Mouse (Mus musculus): ENCODE measurements around the gene Vamp8. TPM values are rescaled to one million over a fixed set of nuclear protein-coding genes. Genes with fewer than 3 reads are reported as not detected.

Gene Vamp8
- polyA plus RNA-seq, 1 experiment from 2014 or later: 146 TPM

GRCm38 (mm10) chr6:72380131-72380770, 10.3 kb downstream of the Vamp8 start, which contains the start of gene Vamp5:
Vamp5 (minus strand) TSS chr6:72380468.
- Histone ChIP-seq H3K4me1 (0 out of 2 replicates have a peak, but pooled peaks cover 9% of the 10 kb centered on the region), H3K27ac (peak within 1 kb of the TSS; percentile 18; the same call in 1 of the 2 replicates), H3K27me3 (peaks cover 11% of the 10 kb centered on the region; the same call in 1 of the 2 replicates), H3K4me2 (replicated peaks) (peak within 1 kb of the TSS; percentile 81), H3K9ac (peak within 1 kb of the TSS; percentile 73), H3K36me3 (peaks cover 15% of the 10 kb centered on the region), H3K9me3 (no peaks in the 10 kb centered on the region), H3K4me3 (peak within 1 kb of the TSS; percentile 57)
- ATAC-seq (ENCODE audit: low FRiP score, low read depth): peak; percentile 80
- 1% methylated on average over 46 of the region's 49 CpGs for WGBS

- peak overlapping the region; percentile 57 for H3K4me3 ChIP-seq
- peak overlapping the region; percentile 81 for H3K4me2 ChIP-seq (replicated peaks)
- ATAC-seq (ENCODE audit: low FRiP score, low read depth): no peak; the same call in 1 of the 2 replicates
- no peaks in the 10 kb centered on the region for H3K9me3 ChIP-seq
- 35% methylated on average over 7 of the region's 7 CpGs for WGBS
- H3K9ac ChIP-seq: peak overlapping the region; percentile 73
- 0 out of 2 replicates have a peak, but pooled peaks cover 9% of the 10 kb centered on the region for H3K4me1 ChIP-seq
- H3K27ac ChIP-seq: peak overlapping the region; percentile 18; the same call in 1 of the 2 replicates
- peaks cover 8% of the 10 kb centered on the region for H3K36me3 ChIP-seq
- H3K27me3 ChIP-seq: peaks cover 11% of the 10 kb centered on the region; the same call in 1 of the 2 replicates
Measured at GRCm38 (mm10) chr6:72379377-72380130, 10.9 kb downstream of the Vamp8 start.

DNA sequence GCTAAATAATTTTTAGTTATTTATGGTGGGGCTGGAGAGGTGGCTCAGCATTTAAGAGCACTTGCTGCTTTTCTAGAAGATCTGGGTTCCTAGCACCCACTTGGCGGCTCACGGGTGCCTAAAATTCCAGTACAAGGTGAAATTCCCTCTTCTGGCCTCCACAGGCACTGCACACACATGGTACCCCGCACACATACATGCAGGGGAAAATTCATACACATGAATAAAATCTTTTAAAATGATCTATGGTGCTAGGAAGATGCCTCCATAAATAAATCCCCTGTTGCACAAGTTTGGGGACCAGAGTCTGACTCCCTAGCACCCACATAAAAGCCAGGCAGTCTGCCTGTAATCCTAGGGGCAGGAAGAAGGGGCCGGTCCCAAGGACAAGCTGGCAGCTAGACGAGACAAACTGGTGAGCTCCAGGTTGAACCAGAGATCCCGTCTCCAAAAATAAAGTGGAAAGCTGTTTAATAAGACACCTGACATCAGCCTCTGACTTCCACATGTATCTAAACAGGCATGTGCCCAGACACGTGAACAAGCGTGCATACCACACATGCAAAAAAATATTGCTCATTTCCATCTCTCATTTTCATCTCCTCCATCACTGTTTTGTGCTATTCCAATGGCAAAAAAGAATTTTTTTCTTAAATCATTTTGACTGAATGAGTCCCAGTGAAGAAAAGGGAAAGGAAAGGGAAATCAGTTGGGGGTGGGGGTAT, 11.8 kb downstream of the Vamp8 start:
- H3K9ac ChIP-seq: no peak overlapping the region
- no peaks in the 10 kb centered on the region for H3K9me3 ChIP-seq
- WGBS: 81% methylated on average over 8 of the region's 8 CpGs
- H3K4me3 ChIP-seq: no peak overlapping the region
- no peak for ATAC-seq (ENCODE audit: low FRiP score, low read depth)
- no peaks in the 10 kb centered on the region for H3K36me3 ChIP-seq
- H3K4me2 ChIP-seq (replicated peaks): no peak overlapping the region
- H3K4me1 ChIP-seq: 0 out of 2 replicates have a peak, but pooled peaks cover 9% of the 10 kb centered on the region
- no peak overlapping the region for H3K27ac ChIP-seq
- peaks cover 11% of the 10 kb centered on the region; the same call in 1 of the 2 replicates for H3K27me3 ChIP-seq

GRCm38 (mm10) chr6:72374820-72375563, 15.5 kb downstream of the Vamp8 start:
- peaks cover 19% of the 10 kb centered on the region for H3K4me1 ChIP-seq
- peaks cover 7% of the 10 kb centered on the region; the same call in 1 of the 2 replicates for H3K27me3 ChIP-seq
- no peak overlapping the region for H3K4me2 ChIP-seq (replicated peaks)
- H3K9ac ChIP-seq: no peak overlapping the region
- 81% methylated on average over 15 of the region's 15 CpGs for WGBS
- H3K27ac ChIP-seq: no peak overlapping the region
- no peaks in the 10 kb centered on the region for H3K36me3 ChIP-seq
- no peak overlapping the region for H3K4me3 ChIP-seq
- no peaks in the 10 kb centered on the region for H3K9me3 ChIP-seq
- no peak for ATAC-seq (ENCODE audit: low FRiP score, low read depth)

GRCm38 (mm10) chr6:72374206-72374605, 16.3 kb downstream of the Vamp8 start:
- H3K9ac ChIP-seq: no peak overlapping the region
- no peak overlapping the region for H3K4me2 ChIP-seq (replicated peaks)
- 0 out of 2 replicates have a peak, but pooled peaks cover under 1% of the 10 kb centered on the region for H3K27me3 ChIP-seq
- no peaks in the 10 kb centered on the region for H3K9me3 ChIP-seq
- H3K27ac ChIP-seq: no peak overlapping the region
- 65% methylated on average over 7 of the region's 7 CpGs for WGBS
- peaks cover 12% of the 10 kb centered on the region for H3K4me1 ChIP-seq
- ATAC-seq (ENCODE audit: low FRiP score, low read depth): no peak
- no peaks in the 10 kb centered on the region for H3K36me3 ChIP-seq
- no peak overlapping the region for H3K4me3 ChIP-seq

DNA sequence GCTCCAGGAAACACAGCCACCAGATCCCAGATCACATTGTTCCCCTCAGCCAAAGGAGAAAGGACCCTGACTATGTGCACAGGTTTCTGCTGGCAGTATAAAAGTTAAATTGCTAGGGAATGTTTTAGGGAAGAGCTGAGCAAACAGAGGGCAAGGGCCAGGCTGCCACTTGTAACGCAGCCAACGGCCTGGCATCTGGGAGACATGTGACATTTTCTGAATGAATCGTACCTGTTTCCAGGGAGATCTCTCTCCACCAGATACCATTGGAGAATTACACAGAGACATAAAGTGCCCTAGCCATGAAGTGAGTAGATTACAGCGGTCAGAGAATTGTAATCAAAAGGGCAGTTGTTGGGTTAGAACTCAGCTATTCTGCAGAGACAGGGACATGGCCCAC, 17.3 kb downstream of the Vamp8 start:
- Histone ChIP-seq H3K27ac (no peak overlapping the region), H3K9me3 (no peaks in the 10 kb centered on the region), H3K36me3 (no peaks in the 10 kb centered on the region), H3K4me3 (no peak overlapping the region), H3K27me3 (no peaks in the 10 kb centered on the region), H3K4me2 (replicated peaks) (no peak overlapping the region), H3K9ac (no peak overlapping the region), H3K4me1 (peaks cover 11% of the 10 kb centered on the region)
- no peak for ATAC-seq (ENCODE audit: low FRiP score, low read depth)
- WGBS: 78% methylated on average over 4 of the region's 4 CpGs

GRCm38 (mm10) chr6:72371571-72371970, 18.9 kb downstream of the Vamp8 start:
- Histone ChIP-seq H3K27ac (no peak overlapping the region), H3K9ac (no peak overlapping the region), H3K36me3 (no peaks in the 10 kb centered on the region), H3K27me3 (no peaks in the 10 kb centered on the region), H3K4me1 (peaks cover 11% of the 10 kb centered on the region), H3K9me3 (no peaks in the 10 kb centered on the region), H3K4me2 (replicated peaks) (no peak overlapping the region), H3K4me3 (no peak overlapping the region)
- WGBS: 44% methylated on average over 1 of the region's 1 CpGs
- no peak for ATAC-seq (ENCODE audit: low FRiP score, low read depth)

DNA sequence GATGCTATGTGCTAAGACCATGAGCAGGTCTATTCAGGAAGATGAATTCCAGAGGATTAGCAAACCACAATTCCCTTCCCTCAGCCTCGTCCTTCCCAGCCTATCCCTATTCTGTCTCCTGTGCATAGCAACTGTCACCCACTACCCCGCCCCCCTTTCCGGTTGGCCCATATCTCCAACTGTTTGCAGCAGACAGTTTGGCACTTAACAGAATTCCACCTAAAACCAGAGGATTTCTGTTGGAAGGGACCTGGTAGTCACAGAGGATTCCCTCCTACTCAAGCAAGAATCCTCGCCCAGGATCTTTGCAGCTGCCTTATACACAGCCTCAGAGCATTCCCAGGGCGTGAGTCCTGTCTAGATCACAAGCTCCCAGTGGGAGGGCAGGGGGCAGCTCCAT, 19.4 kb downstream of the Vamp8 start:
- no peak for ATAC-seq (ENCODE audit: low FRiP score, low read depth)
- no peaks in the 10 kb centered on the region for H3K27me3 ChIP-seq
- H3K27ac ChIP-seq: no peak overlapping the region

GRCm38 (mm10) chr6:72370091-72370490, 20.4 kb downstream of the Vamp8 start:
- Histone ChIP-seq H3K4me1 (peaks cover 11% of the 10 kb centered on the region), H3K36me3 (no peaks in the 10 kb centered on the region), H3K27ac (no peak overlapping the region), H3K9ac (no peak overlapping the region), H3K27me3 (no peaks in the 10 kb centered on the region), H3K4me3 (no peak overlapping the region), H3K4me2 (replicated peaks) (no peak overlapping the region), H3K9me3 (no peaks in the 10 kb centered on the region)
- no peak for ATAC-seq (ENCODE audit: low FRiP score, low read depth)
- WGBS: 85% methylated on average over 12 of the region's 12 CpGs

More for the DNA sequence above, 19.4 kb downstream of the Vamp8 start:
- Histone ChIP-seq H3K9ac (no peak overlapping the region), H3K4me2 (replicated peaks) (no peak overlapping the region), H3K9me3 (no peaks in the 10 kb centered on the region), H3K4me3 (no peak overlapping the region), H3K36me3 (no peaks in the 10 kb centered on the region), H3K4me1 (peaks cover 11% of the 10 kb centered on the region)
- WGBS: 47% methylated on average over 5 of the region's 5 CpGs

DNA sequence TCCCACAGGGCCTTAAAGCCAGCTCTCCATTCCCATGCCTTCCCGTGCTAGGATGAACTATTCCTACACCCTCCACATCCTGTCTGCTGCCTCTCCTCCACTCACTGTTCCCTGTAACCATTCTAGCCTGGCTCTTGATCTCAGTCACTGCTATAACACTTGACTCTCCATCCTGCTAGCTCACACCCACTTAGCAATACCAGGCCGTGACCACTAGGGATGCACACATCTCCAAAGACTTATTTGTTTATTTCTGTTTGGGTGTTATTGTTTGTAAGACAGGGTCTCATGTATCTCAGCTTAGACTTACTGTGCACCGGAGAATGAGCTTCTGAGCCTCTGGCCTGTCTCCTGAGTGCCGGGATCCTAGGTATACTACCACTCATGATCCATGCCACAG, 20.9 kb downstream of the Vamp8 start:
- no peak overlapping the region for H3K4me3 ChIP-seq
- H3K4me1 ChIP-seq: peaks cover 11% of the 10 kb centered on the region
- no peak overlapping the region for H3K27ac ChIP-seq
- no peaks in the 10 kb centered on the region for H3K36me3 ChIP-seq
- no peak overlapping the region for H3K9ac ChIP-seq
- WGBS: 73% methylated on average over 4 of the region's 4 CpGs
- H3K27me3 ChIP-seq: no peaks in the 10 kb centered on the region
- no peak for ATAC-seq (ENCODE audit: low FRiP score, low read depth)
- H3K9me3 ChIP-seq: no peaks in the 10 kb centered on the region
- H3K4me2 ChIP-seq (replicated peaks): no peak overlapping the region

DNA sequence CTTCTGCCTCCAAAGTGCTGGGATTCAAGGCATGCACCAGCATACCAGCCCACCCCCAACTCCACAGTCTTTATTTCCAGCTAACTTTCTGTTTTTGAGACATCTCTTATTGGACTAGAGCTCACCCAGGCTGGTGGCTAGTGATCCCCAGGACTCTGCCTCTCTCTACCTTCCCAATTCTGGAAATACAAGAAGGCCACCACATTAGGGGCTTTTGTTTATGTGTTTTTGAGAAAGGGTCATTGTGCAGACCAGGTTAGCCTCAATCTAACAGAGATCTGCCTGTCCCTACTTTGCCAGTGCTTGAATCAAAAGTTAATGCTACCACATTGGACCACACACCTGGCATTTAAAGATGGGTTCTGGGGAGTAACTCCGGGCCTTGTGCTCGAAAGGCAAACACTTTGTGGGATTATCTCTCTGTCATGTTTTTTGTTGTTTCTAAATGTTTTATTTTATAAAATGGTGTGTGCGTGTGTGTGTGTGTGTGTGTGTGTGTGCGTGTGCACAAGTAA, 23.0 kb downstream of the Vamp8 start:
- 73% methylated on average over 4 of the region's 4 CpGs for WGBS
- Histone ChIP-seq H3K4me2 (replicated peaks) (no peak overlapping the region), H3K9me3 (no peaks in the 10 kb centered on the region), H3K27ac (no peak overlapping the region), H3K4me1 (peaks cover 17% of the 10 kb centered on the region), H3K36me3 (no peaks in the 10 kb centered on the region), H3K27me3 (no peaks in the 10 kb centered on the region), H3K4me3 (no peak overlapping the region), H3K9ac (no peak overlapping the region)
- no peak for ATAC-seq (ENCODE audit: low FRiP score, low read depth)
